In the genomic region with DNA sequence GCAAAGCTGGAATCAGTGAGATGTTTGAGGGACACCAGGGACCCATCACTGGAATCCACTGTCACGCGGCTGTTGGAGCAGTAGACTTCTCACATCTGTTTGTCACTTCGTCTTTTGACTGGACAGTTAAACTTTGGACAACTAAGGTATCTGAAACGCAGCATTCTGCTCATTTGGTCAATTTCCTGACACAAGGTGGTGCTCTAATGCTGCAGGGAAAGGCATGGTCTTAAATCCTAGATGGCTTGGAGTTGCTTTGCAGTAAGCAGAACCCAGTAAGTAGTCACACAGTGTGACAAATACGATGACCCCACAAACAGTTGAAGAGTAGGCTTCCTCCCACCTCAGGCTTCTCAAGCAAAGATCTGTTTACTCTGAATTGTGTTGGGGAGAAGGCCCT, we compare ENCODE assay signal across 11 mouse cellular contexts. TPM values are rescaled to one million over a fixed set of nuclear protein-coding genes. Genes with fewer than 3 reads are reported as not detected.
DNase-seq lines count a peak whose midpoint lies in the region; ATAC-seq and TF ChIP-seq lines count a peak whose summit lies in the region.
"Had no signal": no experiment of that assay in that cellular context is flagged by ENCODE, and none has a peak within 500 bp of the region (broad histone marks: within the 10 kb centered on the region; RNA-seq: fewer than 3 reads in every experiment).

No protein-coding gene starts in this region.

- peaks cover 7% of the 10 kb centered on the region; the same call in 1 of the 2 replicates for H3K4me1 ChIP-seq in forebrain, embryonic 14.5 days (ENCODE audit: control insufficient read depth, insufficient read depth, low read length)
- peaks cover 14% of the 10 kb centered on the region for H3K4me1 ChIP-seq in forebrain, embryonic 16.5 days (replicated peaks; ENCODE audit: control insufficient read depth, insufficient read depth, low read length)
- no peaks in the 10 kb centered on the region for H3K4me1 ChIP-seq in E14TG2a.4 (replicated peaks; ENCODE audit: low read depth, low read length)
- H3K4me1 ChIP-seq: limb, embryonic 12.5 days had no signal

- H3K4me2 ChIP-seq in forebrain, embryonic 14.5 days (ENCODE audit: low read length) = no peak overlapping the region
- H3K4me2 ChIP-seq in forebrain, embryonic 16.5 days (ENCODE audit: low read length) = no peak overlapping the region
- H3K4me2 ChIP-seq: limb, embryonic 12.5 days; midbrain, embryonic 12.5 days had no signal

- DNase-seq in forebrain, embryonic 14.5 days (ENCODE audit: low spot score) = peak; percentile 60
- DNase-seq in layer of hippocampus, adult 2 months (ENCODE audit: low spot score in 2 of 2) = no peak
- no peak for DNase-seq in layer of hippocampus, postnatal 10 days (ENCODE audit: low spot score in 2 of 2)
- peak; percentile 35 for DNase-seq in embryo, embryonic 11 days
- DNase-seq in spleen, postnatal 14 days (ENCODE audit: low spot score in 2 of 2) = no peak
- no peak for DNase-seq in right cerebral cortex, adult 2 months (ENCODE audit: low spot score in 2 of 2)

- H3K27ac ChIP-seq in forebrain, embryonic 14.5 days (ENCODE audit: low read depth, low read length) = no peak overlapping the region
- no peak overlapping the region for H3K27ac ChIP-seq in forebrain, embryonic 16.5 days (ENCODE audit: low read length)
- H3K27ac ChIP-seq in layer of hippocampus, adult 2 months = no peak overlapping the region
- H3K27ac ChIP-seq: limb, embryonic 12.5 days; midbrain, embryonic 12.5 days had no signal

- 72% methylated on average over 5 of the region's 5 CpGs for WGBS in forebrain, embryonic 14.5 days
- WGBS in forebrain, embryonic 16.5 days = 74% methylated on average over 5 of the region's 5 CpGs

- H3K9ac ChIP-seq in forebrain, embryonic 14.5 days (ENCODE audit: low read length) = no peak overlapping the region
- no peak overlapping the region for H3K9ac ChIP-seq in forebrain, embryonic 16.5 days (replicated peaks; ENCODE audit: low read depth, low read length)
- H3K9ac ChIP-seq: limb, embryonic 12.5 days; midbrain, embryonic 12.5 days had no signal

- no peaks in the 10 kb centered on the region for H3K9me3 ChIP-seq in forebrain, embryonic 14.5 days (replicated peaks; ENCODE audit: control insufficient read depth, low read length)
- no peaks in the 10 kb centered on the region for H3K9me3 ChIP-seq in forebrain, embryonic 16.5 days (ENCODE audit: control insufficient read depth, low read length)
- H3K9me3 ChIP-seq in E14TG2a.4 (ENCODE audit: low read length) = no peaks in the 10 kb centered on the region
- H3K9me3 ChIP-seq: G1E; limb, embryonic 12.5 days; midbrain, embryonic 12.5 days had no signal

- no peak for ATAC-seq in forebrain, embryonic 14.5 days
- ATAC-seq in forebrain, embryonic 16.5 days = no peak

- TF ChIP-seq CTCF in layer of hippocampus, adult 2 months (conservative IDR thresholded peaks at IDR 0.05) = peak; percentile 72
- TF ChIP-seq CTCF in E14TG2a.4 (conservative IDR thresholded peaks at IDR 0.05; ENCODE audit: low read length) = peak; percentile 27

- H3K36me3 ChIP-seq in forebrain, embryonic 14.5 days (ENCODE audit: control insufficient read depth, insufficient read depth, low read length) = peaks cover 67% of the 10 kb centered on the region
- H3K36me3 ChIP-seq in forebrain, embryonic 16.5 days (ENCODE audit: control insufficient read depth, insufficient read depth) = peaks cover 26% of the 10 kb centered on the region
- peaks cover 69% of the 10 kb centered on the region for H3K36me3 ChIP-seq in E14TG2a.4 (ENCODE audit: insufficient read depth, low read length)

- no peak overlapping the region for H3K4me3 ChIP-seq in forebrain, embryonic 14.5 days (ENCODE audit: low read depth, low read length)
- H3K4me3 ChIP-seq in forebrain, embryonic 16.5 days (replicated peaks; ENCODE audit: low read length) = no peak overlapping the region
- H3K4me3 ChIP-seq in layer of hippocampus, adult 2 months = no peak overlapping the region
- H3K4me3 ChIP-seq in E14TG2a.4 (replicated peaks; ENCODE audit: low read length) = no peak overlapping the region
- H3K4me3 ChIP-seq: limb, embryonic 12.5 days; midbrain, embryonic 12.5 days had no signal

- H3K27me3 ChIP-seq in forebrain, embryonic 14.5 days (replicated peaks; ENCODE audit: control insufficient read depth, insufficient read depth, low read length) = no peaks in the 10 kb centered on the region
- H3K27me3 ChIP-seq in forebrain, embryonic 16.5 days (replicated peaks; ENCODE audit: control insufficient read depth, insufficient read depth, low read length) = no peaks in the 10 kb centered on the region
- no peaks in the 10 kb centered on the region for H3K27me3 ChIP-seq in E14TG2a.4 (ENCODE audit: insufficient read depth, low read length)
- H3K27me3 ChIP-seq: limb, embryonic 12.5 days; midbrain, embryonic 12.5 days had no signal

RNA-seq across cellular contexts. Expression of a gene that starts 39.3 kb away (rescaled TPM):
- polyA plus RNA-seq in forebrain, embryonic 14.5 days (2014; fragmentation: Nextera tagmentation; extraction: Ambion mirVana) = 195 and 222 TPM in 2 replicates
- polyA plus RNA-seq in forebrain, embryonic 16.5 days (2015; fragmentation: Nextera tagmentation; extraction: Ambion mirVana) = 189 and 197 TPM in 2 replicates
- total RNA-seq in layer of hippocampus, adult 2 months (2021) = 100 to 1,000 TPM; 135 to 142 TPM
- total RNA-seq in layer of hippocampus, postnatal 10 days (2021) = 100 to 1,000 TPM; 172 to 182 TPM

Comparison
In these comparisons a context has a peak if more than half of its experiments do, and no peak if none do; other contexts are left out.
1. DNase-seq: peak in forebrain, embryonic 14.5 days (single experiment) and embryo, embryonic 11 days (single experiment); none in layer of hippocampus, adult 2 months (0 of 2), layer of hippocampus, postnatal 10 days (0 of 2), spleen, postnatal 14 days (0 of 2) and right cerebral cortex, adult 2 months (0 of 2).